Mouse (Mus musculus) gastrocnemius, adult 2 months (tissue): ENCODE measurements around the gene Gm16181. TPM values are rescaled to one million over a fixed set of nuclear protein-coding genes. Genes with fewer than 3 reads are reported as not detected.

Source experiments
- DNase-seq: peaks from one replicate; pipeline ENCODE4 v3.0.0; 2022
- H3K27ac ChIP-seq: fragments of 200-600 bp; 2 replicates; pipeline ENCODE4 v1.8.1; 2022; ENCODE audit warnings: mild to moderate bottlenecking
- H3K4me3 ChIP-seq: fragments of 200-600 bp; 2 replicates; pipeline ENCODE4 v1.8.1; 2022; ENCODE audit warnings: mild to moderate bottlenecking, moderate library complexity
- CTCF ChIP-seq: fragments of 200-600 bp; IDR thresholded peaks from 2 replicates; pipeline ENCODE4 v1.8.1; 2022; ENCODE audit warnings: antibody characterized with exemption, mild to moderate bottlenecking, moderate library complexity
- intact Hi-C: fragments of 180-260 bp; cut with DNase I; formaldehyde crosslinking; loops from one replicate; pipeline ENCODE4 v1.15.1; 2025
- total RNA-seq, 2 experiments: library from RNA; stranded (reverse); gene quantifications; 2 replicates each; pipeline ENCODE4 v1.2.3; 2021

Gm16181 gene
- total RNA-seq, 2 experiments from 2014 or later = not detected

GRCm38 (mm10) chr17:35198946-35199345 is 21.7 kb upstream of the Gm16181 start:
- DNase-seq = no peak
- Histone ChIP-seq H3K4me3 (no peak overlapping the region), H3K27ac (no peak overlapping the region)
- intact Hi-C loops = loop anchor here (5.0 kb wide), 1 partner anchor 33 kb away; the partner anchor contains the start of gene Atp6v1g2
- no peak for TF ChIP-seq CTCF

- no peak for TF ChIP-seq CTCF
- H3K4me3 ChIP-seq = peak overlapping the region; percentile 61; the same call in 1 of the 2 replicates
- intact Hi-C loops = no loop called here
- no peak for DNase-seq
- H3K27ac ChIP-seq = no peak overlapping the region
Measured at GRCm38 (mm10) chr17:35200398-35200797, 20.2 kb upstream of the Gm16181 start.

DNA sequence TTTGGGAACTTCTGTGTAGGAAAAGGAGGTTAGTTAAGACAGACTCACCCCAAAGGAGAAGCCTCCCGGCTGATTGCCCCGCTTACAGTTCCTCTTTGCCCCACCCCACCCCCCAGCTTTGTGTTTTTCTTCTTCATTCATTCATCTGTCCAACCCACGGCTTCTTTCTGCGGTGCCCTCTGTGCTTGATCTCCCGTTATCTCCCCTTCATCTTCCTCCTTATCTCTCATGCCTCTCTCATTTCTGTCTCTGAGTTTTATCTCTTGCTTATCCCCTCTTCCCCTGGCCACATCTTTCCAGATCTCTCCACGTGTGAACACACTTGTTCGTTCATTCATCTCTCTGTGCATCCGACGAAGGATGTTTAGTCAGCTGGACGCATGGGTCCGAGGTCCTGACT is 19.5 kb upstream of the Gm16181 start:
- TF ChIP-seq CTCF = no peak
- H3K27ac ChIP-seq = no peak overlapping the region
- DNase-seq = no peak
- peak overlapping the region; percentile 61 for H3K4me3 ChIP-seq
- intact Hi-C loops = no loop called here

DNA sequence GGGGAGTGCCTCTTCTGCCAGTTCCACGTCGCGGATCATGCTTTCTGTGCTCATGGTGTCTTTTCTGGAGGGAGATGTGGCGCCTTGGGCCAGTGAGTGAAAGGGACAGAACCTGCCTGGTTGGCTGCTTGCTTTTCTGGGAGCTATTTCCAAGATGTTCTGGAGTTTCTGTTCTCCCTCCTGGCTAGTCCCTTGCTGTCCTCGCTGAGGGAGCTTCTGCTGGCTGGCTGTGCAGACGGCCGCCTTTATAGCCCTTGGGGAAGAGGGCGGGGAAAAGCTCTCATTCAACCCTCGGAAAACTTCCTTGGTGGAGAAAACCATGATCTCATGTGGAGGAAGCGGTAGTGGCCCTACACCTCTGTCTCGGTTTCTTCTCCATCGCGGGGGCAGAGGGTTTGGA is 18.8 kb upstream of the Gm16181 start, which contains the start of gene Tnf:
TSS of gene Tnf (minus strand) at position 221 of the 400 bp plus-strand sequence.
- peak within 1 kb of the TSS; percentile 50 for H3K27ac ChIP-seq
- no peak for TF ChIP-seq CTCF
- intact Hi-C loops = no loop called here
- peak within 1 kb of the TSS; percentile 61 for H3K4me3 ChIP-seq
- DNase-seq = peak; percentile 69

DNA sequence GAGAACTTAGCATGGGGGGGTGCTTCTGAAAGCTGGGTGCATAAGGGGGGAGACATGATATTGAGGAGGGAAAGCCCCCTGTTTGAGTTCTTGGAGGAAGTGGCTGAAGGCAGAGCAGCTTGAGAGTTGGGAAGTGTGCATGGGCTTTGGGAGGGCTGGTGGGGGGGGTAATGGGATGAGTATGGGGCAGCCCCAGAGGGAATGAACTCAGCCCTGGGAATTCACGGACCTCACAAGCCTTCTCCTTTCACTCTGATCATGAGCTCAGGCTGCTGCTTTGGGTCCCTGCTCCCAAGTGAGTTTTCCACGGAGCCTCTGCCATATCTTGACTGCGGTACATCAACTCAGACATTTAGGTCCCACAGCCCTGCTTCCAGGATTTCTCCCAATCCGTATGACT is 18.2 kb upstream of the Gm16181 start:
- intact Hi-C loops = no loop called here
- H3K27ac ChIP-seq = no peak overlapping the region

DNA sequence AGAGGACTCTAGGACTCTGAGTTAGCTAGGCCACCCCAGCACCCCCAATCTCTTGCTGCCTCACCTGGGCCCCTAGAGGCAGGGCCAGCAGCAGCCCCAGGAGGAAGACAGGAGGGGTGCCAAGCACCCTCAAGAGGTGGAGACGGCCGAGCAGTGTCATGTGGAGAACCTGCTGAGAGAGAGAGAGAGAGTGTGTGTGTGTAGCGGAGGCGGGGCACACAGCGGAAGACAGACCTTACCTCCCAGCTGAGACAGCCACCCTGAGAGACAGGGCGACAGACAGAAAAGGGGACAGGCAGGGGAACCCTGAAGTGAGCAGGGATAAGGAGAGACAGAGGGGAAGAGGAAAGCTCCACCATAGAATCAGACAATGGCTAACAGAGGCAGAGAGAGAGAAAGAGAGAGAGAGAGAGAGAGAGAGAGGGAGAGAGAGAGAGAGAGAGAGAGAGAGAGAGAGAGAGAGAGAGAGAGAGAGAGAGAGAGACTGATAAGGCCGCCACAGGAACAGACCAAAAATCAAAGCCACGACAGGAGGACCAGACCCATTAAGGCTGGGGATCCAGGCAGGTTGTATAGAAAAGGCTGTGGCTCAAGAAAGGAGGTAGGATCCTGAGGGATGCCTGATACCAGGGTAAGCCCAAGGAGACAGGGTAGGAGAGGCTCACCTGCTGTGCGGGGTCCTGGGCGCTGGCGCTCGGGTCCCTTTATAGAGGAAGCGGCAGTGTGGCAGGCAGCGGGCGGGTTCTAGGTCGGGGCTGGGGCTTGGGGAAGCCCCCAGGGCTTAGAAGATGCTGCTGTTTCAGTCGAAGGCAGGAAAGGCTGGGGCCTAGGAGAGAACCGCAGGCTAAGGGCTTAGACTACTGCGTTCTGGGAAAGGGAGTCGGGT is 15.9 kb upstream of the Gm16181 start, which contains the start of gene Lta:
TSS of gene Lta (minus strand) at position 858 of the 886 bp plus-strand sequence.
- Histone ChIP-seq H3K27ac (no peak within 1 kb of the TSS), H3K4me3 (no peak within 1 kb of the TSS)
- intact Hi-C loops = no loop called here
- no peak for DNase-seq
- TF ChIP-seq CTCF = no peak

More for the DNA sequence above, 18.2 kb upstream of the Gm16181 start:
- no peak overlapping the region for H3K4me3 ChIP-seq
- DNase-seq = no peak
- no peak for TF ChIP-seq CTCF

GRCm38 (mm10) chr17:35205380-35205769 is 15.3 kb upstream of the Gm16181 start:
- intact Hi-C loops = no loop called here
- no peak overlapping the region for H3K4me3 ChIP-seq
- no peak overlapping the region for H3K27ac ChIP-seq
- no peak for DNase-seq
- no peak for TF ChIP-seq CTCF

- H3K27ac ChIP-seq = peak overlapping the region; percentile 28; the same call in 1 of the 2 replicates
- H3K4me3 ChIP-seq = no peak overlapping the region; the same call in 1 of the 2 replicates
- TF ChIP-seq CTCF = no peak
- DNase-seq = no peak
- intact Hi-C loops = no loop called here
Measured at GRCm38 (mm10) chr17:35209785-35210535, 10.7 kb upstream of the Gm16181 start.

DNA sequence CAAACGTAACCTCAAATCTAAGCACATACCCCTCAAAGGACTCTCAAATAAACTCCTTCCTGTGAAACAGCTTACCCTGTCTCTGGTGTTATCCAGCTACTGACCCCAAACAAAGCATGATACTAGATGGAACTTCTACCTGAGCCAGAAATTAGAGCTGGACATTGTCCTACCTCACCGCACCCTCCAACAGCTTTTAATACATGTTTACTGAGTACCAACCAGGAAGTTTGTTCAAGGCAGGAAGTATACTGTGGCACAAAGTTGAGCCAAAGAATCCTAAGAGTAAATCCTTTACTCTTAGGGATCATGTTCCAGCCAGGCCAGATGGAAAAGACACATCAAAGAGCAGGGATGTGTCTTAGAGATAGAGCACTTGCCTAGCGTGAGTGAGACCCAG is 10.0 kb upstream of the Gm16181 start:
- Histone ChIP-seq H3K4me3 (no peak overlapping the region), H3K27ac (no peak overlapping the region)
- TF ChIP-seq CTCF = no peak
- no peak for DNase-seq
- intact Hi-C loops = no loop called here

- no peak for DNase-seq
- Histone ChIP-seq H3K27ac (no peak overlapping the region), H3K4me3 (no peak overlapping the region)
- TF ChIP-seq CTCF = no peak
- intact Hi-C loops = no loop called here
Measured at GRCm38 (mm10) chr17:35213071-35213470, 7.6 kb upstream of the Gm16181 start.

DNA sequence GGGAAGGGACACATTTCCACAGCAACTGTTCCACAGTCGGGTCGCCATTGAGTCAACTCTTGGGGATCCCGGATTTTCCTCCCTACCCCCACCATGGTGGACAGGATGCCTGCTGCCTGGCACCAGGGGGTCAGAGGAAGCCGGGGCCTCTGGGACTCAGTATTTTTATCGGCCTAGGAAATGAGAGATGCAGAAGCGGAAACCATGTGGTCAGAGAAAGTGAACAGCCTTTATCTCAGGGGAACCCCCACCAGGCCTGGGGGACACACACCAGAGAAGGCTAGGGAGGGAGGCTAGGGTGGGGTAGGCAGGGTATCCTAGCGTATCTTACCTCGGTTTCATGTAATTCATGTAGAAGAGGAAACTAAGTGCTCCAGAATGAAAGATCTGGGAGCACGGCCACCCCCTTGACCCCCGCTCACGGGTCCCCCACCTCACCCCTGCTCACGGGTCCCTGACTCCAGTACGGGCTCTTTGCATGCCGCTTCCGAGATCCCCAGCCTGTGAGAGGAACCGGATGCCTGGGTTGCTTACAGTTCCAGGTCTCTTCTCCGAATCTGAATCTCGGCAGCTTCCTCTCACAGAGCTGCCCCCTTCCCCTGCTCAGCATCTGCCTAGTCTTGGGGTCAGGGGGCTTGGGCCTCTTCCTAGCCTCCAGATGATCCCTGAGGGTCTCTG is 2.0 kb upstream of the Gm16181 start:
- no peak for TF ChIP-seq CTCF
- Histone ChIP-seq H3K27ac (peak overlapping the region; percentile 80), H3K4me3 (peak overlapping the region; percentile 16)
- intact Hi-C loops = no loop called here
- no peak for DNase-seq

- H3K4me3 ChIP-seq = peak overlapping the region; percentile 34; the same call in 1 of the 2 replicates
- no peak for TF ChIP-seq CTCF
- intact Hi-C loops = no loop called here
- peak overlapping the region; percentile 80 for H3K27ac ChIP-seq
- no peak for DNase-seq
Measured at GRCm38 (mm10) chr17:35219601-35220041, 1.0 kb upstream of the Gm16181 start.
